Mouse (Mus musculus) hindbrain, embryonic 16.5 days (tissue): Measurements from ENCODE around the gene Cep41. TPM values are rescaled to one million over a fixed set of nuclear protein-coding genes. Genes with fewer than 3 reads are reported as not detected.

Experiments used
- ATAC-seq: fragments of 200-750 bp; cut with Nextera tagmentation; 2 replicates; pipeline ENCODE4 v1.8.0; 2017; ENCODE audit warnings: moderate TSS enrichment, moderate library complexity
- H3K27ac ChIP-seq: fragments of 300-500 bp; sonication (generic); 2 replicates; pipeline ENCODE4 v1.5.1; 2014; ENCODE audit warnings: low read depth, mild to moderate bottlenecking, control low read depth, low read length, moderate library complexity
- H3K27me3 ChIP-seq: fragments of 300-500 bp; sonication (generic); replicated peaks from 2 replicates; pipeline ENCODE4 v1.6.1; 2014; ENCODE audit warnings: low read length; ENCODE audit not compliant: control insufficient read depth, insufficient read depth
- H3K36me3 ChIP-seq: fragments of 300-500 bp; sonication (generic); 2 replicates; pipeline ENCODE4 v1.6.1; 2014; ENCODE audit warnings: mild to moderate bottlenecking, low read length, moderate library complexity, mixed read lengths; ENCODE audit not compliant: control insufficient read depth, insufficient read depth
- H3K4me1 ChIP-seq: fragments of 300-500 bp; sonication (generic); 2 replicates; pipeline ENCODE4 v1.6.1; 2014; ENCODE audit warnings: low read depth, low read length; ENCODE audit not compliant: control insufficient read depth, insufficient read depth
- H3K4me2 ChIP-seq: fragments of 300-500 bp; sonication (generic); 2 replicates; pipeline ENCODE4 v1.6.1; 2014; ENCODE audit warnings: mild to moderate bottlenecking, low read length, control low read depth, moderate library complexity
- H3K4me3 ChIP-seq: fragments of 300-500 bp; sonication (generic); 2 replicates; pipeline ENCODE4 v1.5.1; 2014; ENCODE audit warnings: mild to moderate bottlenecking, low read length, control low read depth, moderate library complexity
- H3K9ac ChIP-seq: fragments of 300-500 bp; sonication (generic); 2 replicates; pipeline ENCODE4 v1.6.1; 2014; ENCODE audit warnings: low read depth, mild to moderate bottlenecking, control low read depth, low read length, moderate library complexity
- H3K9me3 ChIP-seq: fragments of 300-500 bp; sonication (generic); 2 replicates; pipeline ENCODE4 v1.6.1; 2014; ENCODE audit warnings: mild to moderate bottlenecking, low read length, moderate library complexity; ENCODE audit not compliant: control insufficient read depth
- WGBS: fragments of 180-500 bp; shearing (Covaris S2); extraction: QIAGEN DNeasy Blood & Tissue Kit; methylation state at CpG from one replicate; pipeline ENCODE4 v1.1.7; 2014; 5-methylcytosine and 5-hydroxymethylcytosine counted together
- polyA plus RNA-seq: library from polyadenylated mRNA; unstranded; fragments of >200 nt; fragmentation: Nextera tagmentation; extraction: Ambion mirVana; gene quantifications from 2 replicates; pipeline ENCODE4 v1.2.1, GENCODE M21; 2015

The Cep41 gene
- polyA plus RNA-seq, 1 experiment from 2014 or later: 10.4 TPM

DNA sequence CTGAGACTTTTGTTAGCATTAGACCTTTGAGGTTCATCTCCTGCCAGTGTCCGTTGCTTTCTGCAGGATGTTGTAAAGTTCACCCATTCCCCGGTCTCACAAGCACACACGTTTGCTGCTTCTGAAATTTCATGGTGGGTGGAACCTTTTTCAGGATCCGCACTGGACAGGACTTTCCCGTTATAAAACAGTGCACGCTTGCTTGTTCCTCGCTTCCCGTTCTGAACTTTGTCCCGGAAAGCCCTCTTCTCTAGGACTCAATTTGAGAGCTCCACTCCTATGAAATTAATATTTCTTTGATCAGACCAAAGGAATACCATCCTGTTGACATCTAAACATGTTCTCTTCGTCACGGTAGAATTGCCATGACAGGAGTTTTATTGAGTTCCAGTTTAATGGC, 20.3 kb upstream of the Cep41 start:
- no peak overlapping the region for H3K9ac ChIP-seq
- WGBS: 76% methylated on average over 11 of the region's 11 CpGs
- ATAC-seq: no peak
- H3K4me3 ChIP-seq: no peak overlapping the region
- H3K36me3 ChIP-seq: no peaks in the 10 kb centered on the region
- no peaks in the 10 kb centered on the region; the same call in 1 of the 2 replicates for H3K4me1 ChIP-seq
- H3K4me2 ChIP-seq: no peak overlapping the region
- H3K27ac ChIP-seq: no peak overlapping the region
- no peaks in the 10 kb centered on the region for H3K27me3 ChIP-seq
- no peaks in the 10 kb centered on the region for H3K9me3 ChIP-seq

DNA sequence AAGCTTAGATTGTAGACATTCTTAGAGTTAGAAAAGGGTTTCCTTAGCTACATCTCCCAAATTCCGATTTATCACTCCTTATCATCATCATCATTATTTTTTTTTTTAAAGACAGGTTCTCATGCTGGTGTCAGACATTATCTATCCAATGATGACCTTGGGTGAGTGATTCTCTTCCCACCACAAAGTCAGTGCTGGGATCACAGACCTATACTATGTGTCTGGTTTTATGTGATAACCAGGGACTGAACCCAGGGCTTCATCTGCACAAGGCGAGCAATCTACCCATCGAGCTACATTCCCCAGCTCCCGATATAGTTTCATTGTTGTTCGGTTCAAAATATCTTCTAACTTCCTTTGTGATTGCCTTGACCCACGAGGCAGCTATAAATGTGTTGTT, 19.9 kb upstream of the Cep41 start:
- WGBS: 81% methylated on average over 6 of the region's 6 CpGs
- H3K4me3 ChIP-seq: no peak overlapping the region
- H3K9me3 ChIP-seq: no peaks in the 10 kb centered on the region
- no peaks in the 10 kb centered on the region for H3K27me3 ChIP-seq
- H3K36me3 ChIP-seq: no peaks in the 10 kb centered on the region
- H3K4me2 ChIP-seq: no peak overlapping the region
- no peak for ATAC-seq
- H3K4me1 ChIP-seq: no peaks in the 10 kb centered on the region; the same call in 1 of the 2 replicates
- H3K27ac ChIP-seq: no peak overlapping the region
- no peak overlapping the region for H3K9ac ChIP-seq

DNA sequence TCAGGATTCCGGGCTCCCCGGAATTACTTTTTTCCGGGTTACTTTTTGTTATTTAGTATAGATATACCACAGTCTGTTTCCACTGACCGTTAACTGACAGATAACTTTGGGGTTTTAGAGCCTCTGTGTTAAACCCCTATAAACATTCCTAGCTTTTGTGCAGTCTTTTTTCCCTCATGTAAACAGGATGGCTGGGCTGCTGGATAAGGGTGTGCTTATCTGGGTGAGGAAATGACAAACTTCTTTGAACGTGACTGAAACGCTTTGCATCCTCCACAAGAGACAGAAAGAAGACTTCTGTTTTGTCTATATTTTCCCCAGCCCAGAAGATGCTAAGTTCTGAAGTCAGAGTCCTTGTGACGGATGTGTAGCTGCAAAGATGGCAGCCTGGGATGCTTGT, 18.9 kb upstream of the Cep41 start:
- Histone ChIP-seq H3K27me3 (no peaks in the 10 kb centered on the region), H3K27ac (no peak overlapping the region), H3K4me1 (no peaks in the 10 kb centered on the region; the same call in 1 of the 2 replicates), H3K36me3 (no peaks in the 10 kb centered on the region), H3K9me3 (no peaks in the 10 kb centered on the region), H3K4me2 (no peak overlapping the region), H3K4me3 (no peak overlapping the region), H3K9ac (no peak overlapping the region)
- ATAC-seq: no peak
- WGBS: 66% methylated on average over 7 of the region's 7 CpGs

DNA sequence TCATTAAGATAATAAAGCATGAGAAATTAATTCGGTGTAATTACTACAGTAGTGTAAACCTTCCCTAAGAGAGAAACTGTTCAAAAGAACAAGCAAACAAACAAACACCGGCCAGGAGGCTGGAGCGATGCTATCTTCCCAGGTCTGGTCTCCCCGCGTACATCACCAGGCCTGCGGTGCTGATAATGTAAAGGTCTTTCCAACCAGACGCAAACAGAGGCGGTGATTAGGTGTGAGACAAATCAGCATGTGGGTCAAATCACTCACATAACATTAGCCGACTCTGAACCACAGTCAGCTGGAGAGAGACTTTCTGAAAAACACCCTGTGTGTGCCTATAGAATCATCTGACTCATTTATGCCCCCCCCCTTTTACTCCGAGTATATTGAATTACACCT, 17.8 kb upstream of the Cep41 start:
- Histone ChIP-seq H3K9me3 (no peaks in the 10 kb centered on the region), H3K27me3 (no peaks in the 10 kb centered on the region), H3K36me3 (no peaks in the 10 kb centered on the region), H3K27ac (no peak overlapping the region), H3K4me1 (no peaks in the 10 kb centered on the region; the same call in 1 of the 2 replicates), H3K4me2 (no peak overlapping the region), H3K4me3 (no peak overlapping the region), H3K9ac (no peak overlapping the region)
- ATAC-seq: no peak
- 63% methylated on average over 10 of the region's 10 CpGs for WGBS

DNA sequence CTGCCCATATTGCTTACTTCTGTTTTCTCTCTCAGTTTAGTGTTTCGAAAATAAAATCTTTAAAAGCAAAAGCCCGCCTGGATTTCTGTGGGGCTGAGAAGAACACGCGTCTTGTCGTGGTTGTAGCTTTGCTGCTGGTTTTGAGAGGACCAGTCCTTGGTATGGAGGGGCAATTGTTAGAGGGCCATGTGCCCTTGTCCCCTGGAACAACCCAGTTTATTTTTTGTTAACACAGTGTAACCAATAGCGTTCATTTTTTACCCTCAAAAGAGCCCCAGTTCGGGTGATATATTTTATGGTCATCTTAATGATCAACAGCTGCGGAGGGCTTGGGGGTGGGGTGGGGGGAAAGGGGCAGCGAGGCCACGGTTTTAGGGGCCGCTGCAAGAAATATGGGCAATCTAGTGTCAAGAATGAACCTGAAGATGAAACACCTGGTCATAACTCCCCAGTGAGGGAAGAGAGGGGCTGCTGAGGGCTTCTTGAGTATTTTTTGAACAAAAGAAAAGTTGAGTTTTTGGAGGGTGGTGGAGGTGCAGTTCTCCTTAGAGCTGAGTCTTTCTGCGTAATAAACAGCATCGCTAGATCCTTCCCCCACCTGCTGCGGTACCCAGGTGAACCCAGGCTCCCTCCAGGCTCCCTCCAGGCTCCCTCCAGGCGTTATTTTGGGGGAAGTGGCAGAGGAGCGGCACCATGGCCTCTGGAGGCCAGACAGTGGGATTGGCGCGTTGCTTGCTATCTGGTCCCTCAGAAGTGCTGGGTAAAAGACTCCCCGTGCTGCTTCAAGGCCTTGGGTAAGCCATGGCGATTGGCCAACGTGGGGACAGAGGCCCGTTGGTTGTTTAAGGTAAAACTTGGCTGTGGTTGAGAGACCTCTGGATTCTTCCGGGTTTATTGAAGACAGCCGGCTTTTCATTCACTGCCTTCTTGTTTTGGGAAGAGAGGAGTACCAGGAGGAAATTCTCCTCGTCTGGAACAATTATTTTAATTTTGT, 17.1 kb upstream of the Cep41 start:
- no peak for ATAC-seq
- Histone ChIP-seq H3K27ac (no peak overlapping the region), H3K4me1 (no peaks in the 10 kb centered on the region; the same call in 1 of the 2 replicates), H3K9me3 (no peaks in the 10 kb centered on the region), H3K9ac (no peak overlapping the region), H3K27me3 (no peaks in the 10 kb centered on the region), H3K36me3 (no peaks in the 10 kb centered on the region), H3K4me3 (no peak overlapping the region), H3K4me2 (no peak overlapping the region)
- 67% methylated on average over 25 of the region's 25 CpGs for WGBS

DNA sequence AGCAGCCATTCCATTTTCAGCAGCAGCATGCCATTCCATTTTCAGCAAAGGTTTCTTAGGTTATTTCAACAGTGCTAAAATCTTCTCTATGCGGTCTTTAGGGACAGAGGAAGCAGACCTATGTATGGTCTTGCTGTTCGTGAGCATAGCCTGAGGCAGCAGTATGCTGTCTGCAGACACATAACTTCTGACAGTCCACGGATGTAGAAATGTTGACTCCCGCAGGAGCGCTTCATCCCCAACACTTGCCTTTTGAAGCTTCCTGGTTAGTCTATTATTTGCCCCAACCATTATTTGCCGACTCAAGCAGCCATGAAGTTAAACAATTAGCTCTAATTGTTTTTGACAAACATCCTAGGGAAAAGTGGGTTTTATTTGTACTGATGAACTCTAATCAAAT, 15.6 kb upstream of the Cep41 start:
- ATAC-seq: no peak
- H3K9ac ChIP-seq: no peak overlapping the region

DNA sequence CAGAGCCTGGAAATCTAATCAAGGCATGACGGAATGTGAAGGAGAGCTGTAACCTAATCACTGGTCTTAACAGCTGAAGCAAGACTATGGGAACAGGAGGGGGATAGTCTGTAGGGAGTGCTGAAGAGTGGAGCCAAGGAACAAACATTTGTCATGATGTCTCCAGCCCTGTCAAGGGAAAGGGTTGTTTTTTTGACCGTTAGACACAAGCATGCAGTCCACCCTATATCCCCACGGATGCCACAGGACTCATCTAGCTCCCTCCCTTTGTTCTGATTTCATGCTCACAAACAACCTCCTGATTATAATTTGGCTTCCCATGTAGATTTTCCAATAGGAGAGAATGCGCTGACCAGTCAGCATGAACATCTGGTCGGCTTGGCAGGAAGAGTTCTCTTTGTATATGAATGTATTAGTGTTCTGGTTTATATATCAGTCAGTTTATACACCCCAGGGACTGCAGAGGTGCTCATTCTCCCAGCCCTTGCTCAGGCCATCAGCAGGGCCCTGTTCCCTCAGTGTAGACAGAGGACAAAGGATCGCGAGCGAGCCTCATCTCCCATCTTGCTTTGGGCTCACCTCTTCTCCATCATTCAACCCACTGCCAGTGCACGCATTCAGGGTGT, 10.5 kb upstream of the Cep41 start:
- Histone ChIP-seq H3K9ac (no peak overlapping the region), H3K27me3 (no peaks in the 10 kb centered on the region), H3K9me3 (no peaks in the 10 kb centered on the region), H3K27ac (no peak overlapping the region), H3K4me3 (no peak overlapping the region), H3K4me2 (no peak overlapping the region), H3K4me1 (no peaks in the 10 kb centered on the region), H3K36me3 (no peaks in the 10 kb centered on the region)
- WGBS: 83% methylated on average over 9 of the region's 9 CpGs
- no peak for ATAC-seq

More for the DNA sequence above, 15.6 kb upstream of the Cep41 start:
- Histone ChIP-seq H3K4me1 (no peaks in the 10 kb centered on the region; the same call in 1 of the 2 replicates), H3K27ac (no peak overlapping the region), H3K4me3 (no peak overlapping the region), H3K36me3 (no peaks in the 10 kb centered on the region), H3K4me2 (no peak overlapping the region), H3K9me3 (no peaks in the 10 kb centered on the region), H3K27me3 (no peaks in the 10 kb centered on the region)
- 33% methylated on average over 6 of the region's 6 CpGs for WGBS

DNA sequence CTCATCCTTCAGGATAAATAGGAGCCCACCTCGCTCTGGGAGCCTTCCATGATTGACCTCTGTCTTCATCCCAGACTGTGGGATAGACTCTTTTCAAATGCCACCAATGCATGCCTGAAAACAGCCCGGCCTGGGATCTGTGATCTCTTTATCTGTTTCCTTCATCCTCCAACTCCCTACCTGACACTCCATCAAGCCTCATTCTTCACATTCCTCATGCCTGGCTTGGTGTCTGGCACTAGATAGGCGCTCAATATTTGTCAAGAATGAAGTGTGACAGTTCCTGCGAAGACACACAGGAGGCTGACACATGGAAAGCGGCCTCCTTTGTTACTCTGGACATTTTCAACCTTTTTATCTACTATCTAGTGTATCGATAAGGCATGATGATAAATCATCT, 9.9 kb upstream of the Cep41 start:
- Histone ChIP-seq H3K4me2 (no peak overlapping the region), H3K9me3 (no peaks in the 10 kb centered on the region), H3K4me3 (no peak overlapping the region), H3K36me3 (no peaks in the 10 kb centered on the region), H3K9ac (no peak overlapping the region), H3K27ac (no peak overlapping the region), H3K27me3 (no peaks in the 10 kb centered on the region), H3K4me1 (no peaks in the 10 kb centered on the region)
- 78% methylated on average over 6 of the region's 6 CpGs for WGBS
- no peak for ATAC-seq

DNA sequence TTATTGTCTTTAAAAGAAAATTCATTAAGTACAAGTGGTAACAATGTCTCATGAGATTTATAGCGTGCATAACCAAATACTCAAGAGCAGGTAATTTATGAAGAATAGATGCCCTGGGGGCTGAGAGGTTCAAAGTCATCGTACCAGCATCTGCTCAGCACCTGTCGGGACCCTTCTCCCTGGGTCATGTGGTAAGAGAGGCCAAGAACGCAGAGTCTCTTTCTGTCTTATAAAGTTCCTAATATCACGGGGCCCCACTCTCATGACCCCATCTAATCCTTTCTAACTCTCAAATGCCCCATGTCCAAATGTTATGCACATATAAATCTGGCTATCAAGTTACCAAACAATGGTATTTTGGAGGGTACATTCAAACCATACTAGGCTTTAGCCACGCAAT, 9.3 kb upstream of the Cep41 start:
- Histone ChIP-seq H3K27ac (no peak overlapping the region), H3K9ac (no peak overlapping the region), H3K9me3 (no peaks in the 10 kb centered on the region), H3K4me2 (no peak overlapping the region), H3K27me3 (no peaks in the 10 kb centered on the region), H3K4me3 (no peak overlapping the region), H3K36me3 (no peaks in the 10 kb centered on the region), H3K4me1 (no peaks in the 10 kb centered on the region)
- ATAC-seq: no peak
- WGBS: 75% methylated on average over 6 of the region's 6 CpGs
